Mouse (Mus musculus) layer of hippocampus, postnatal 25 days (tissue): ENCODE measurements at regions not wholly inside any gene's neighbourhood (a gene's known extent, or its start where the extent isn't known, plus 50 kb on each side); places are given as distances from the start of the nearest gene placed in this dataset.
A peak's percentile ranks its signal among the peaks of the same experiment; 100 is the strongest.

Experiments
- DNase-seq, 2 experiments: peaks; one replicate each; pipeline ENCODE4 v3.0.0; 2022; ENCODE audit warnings: mixed read lengths in 2 of 2, low spot score in 1 of 2; ENCODE audit errors: extremely low spot score in 1 of 2

DNA sequence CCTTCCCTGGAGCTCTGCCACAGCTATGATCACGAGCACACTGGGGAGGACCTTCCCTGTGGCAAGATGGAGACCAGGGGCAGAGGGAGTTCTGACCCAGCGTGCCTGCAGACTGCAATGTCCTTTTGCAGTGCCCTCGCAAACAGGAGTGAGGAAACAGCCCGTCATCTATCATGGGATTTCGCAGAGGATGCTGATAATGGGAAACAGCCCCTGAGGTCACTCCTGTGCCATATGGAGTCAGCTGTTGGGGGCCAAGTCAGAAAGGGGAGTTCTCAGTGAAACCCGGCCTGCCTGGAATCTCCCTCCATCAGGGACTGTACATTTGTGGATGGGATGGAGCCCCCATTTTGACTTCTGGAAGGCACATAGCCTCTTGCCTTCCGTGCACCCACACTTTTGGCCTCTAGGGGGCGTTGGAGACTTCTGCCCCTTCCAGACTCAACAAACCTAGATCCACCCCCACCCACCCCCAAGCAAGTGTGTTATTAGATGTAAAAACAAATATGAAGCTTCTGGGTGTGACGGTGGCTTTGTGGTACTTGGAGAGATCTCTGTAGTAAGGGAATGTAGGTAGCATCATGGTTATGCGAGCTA is 98.1 kb downstream of the Kdr start:
- DNase-seq: no peak

DNA sequence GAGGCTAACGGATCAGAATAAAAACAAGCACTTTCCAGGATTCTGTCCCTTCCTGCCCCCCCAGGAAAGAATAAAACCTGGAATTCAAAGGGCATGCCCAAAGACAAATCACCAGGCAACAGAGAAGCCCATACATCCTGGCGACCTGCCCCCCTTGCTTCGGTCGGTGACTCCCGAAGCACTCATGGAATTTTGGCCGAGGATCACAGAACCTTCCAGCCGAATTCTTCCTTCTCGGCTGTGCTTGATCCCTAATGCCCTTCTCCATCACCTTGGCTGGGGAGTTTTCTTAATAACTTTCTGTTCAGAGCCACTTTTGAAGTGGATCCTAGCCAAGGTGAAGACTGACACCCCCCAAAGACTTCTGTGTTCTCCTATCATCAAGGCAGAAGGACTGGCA is 99.9 kb downstream of the Kdr start:
- DNase-seq: no peak

DNA sequence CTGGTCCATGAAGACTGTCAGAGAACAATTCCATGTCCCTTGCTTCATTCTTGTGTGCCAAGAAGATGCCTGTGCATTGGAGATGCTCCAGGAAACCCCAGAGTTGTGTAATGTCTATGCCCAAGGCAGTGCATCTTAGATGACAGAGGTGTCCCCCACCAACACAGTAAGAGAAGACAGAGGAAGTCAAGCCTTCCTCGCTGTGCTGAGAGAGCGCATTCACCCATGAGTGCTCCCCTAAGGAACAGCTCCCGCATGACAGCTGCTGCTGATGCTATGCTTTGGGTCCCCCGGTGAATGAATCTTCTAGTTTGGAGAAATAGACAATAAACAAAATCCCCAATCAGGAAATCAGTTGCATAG is 100.7 kb downstream of the Kdr start:
- no peak for DNase-seq

DNA sequence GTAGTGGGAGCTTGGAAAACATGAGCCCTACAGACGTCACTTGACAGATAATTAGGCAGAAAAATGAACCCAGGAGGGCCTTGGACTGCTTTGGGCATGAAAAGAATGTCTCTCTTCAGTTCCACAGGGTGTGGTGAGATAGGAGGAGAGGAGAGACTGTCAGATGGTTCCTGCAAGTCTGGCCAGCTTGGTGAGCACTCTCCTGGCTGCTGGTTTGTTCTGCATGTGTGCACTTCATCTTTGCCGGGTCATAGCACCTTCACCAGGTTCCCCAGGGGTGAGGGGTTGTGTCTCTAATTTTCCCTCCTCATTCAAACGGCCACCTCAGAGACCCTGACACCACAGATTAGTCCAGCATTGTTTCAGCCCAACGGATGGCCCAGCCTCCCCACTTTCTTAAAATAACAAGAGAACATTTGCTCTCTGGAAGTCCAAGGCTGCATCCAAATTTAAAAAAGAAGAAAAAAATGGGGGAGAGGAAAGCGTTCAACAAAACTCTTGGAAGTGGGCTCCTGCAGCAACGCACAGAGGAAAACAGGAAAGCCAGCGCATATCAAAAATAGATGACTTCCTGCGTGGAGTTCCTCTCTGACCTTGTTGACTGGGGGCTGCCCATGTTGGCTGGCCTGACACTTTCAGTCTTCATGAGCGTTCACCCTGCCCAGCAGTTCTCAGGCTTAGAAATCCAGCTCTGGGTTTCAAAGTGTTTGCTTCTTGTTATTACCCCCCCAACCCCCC is 101.2 kb downstream of the Kdr start:
- DNase-seq: no peak

DNA sequence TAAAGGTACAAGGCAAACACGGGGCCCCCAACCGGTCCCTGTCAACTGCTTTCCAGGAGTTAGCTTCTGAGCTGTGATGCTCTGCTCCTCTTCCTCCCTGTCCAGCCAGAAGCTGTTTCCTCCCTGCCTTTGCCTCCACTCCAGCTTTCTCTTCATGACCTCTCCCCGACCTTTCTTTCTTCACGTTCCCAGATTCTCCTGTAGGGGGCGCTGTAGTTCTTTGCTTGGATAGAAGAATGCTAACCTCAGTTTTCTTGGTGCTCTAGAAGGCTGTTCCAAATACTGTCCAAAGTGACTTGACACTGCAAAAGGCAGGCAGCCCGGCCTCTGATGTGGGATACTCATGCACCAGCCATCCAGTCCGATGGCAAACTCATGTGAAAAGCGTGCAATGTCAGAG is 107.1 kb downstream of the Kdr start:
- DNase-seq: peak; percentile 62 to 75

DNA sequence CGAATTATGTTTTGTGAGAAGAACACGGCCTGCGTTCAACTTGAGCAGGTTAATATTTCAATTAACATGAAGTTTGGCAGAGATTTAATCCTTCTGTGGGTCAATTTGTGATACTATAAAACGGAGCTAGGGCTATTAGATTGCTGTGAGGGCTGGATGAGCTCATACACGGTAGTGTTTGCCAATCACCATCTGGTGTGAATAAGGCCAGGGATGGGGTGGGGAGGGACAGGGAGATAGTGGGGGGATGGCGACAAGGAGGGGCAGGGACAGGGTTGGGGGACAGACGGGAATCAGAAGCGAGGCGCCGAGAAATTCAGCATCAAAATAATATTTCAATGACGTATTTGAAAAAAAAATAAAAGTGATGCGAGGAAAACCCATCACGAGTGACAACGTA is 107.6 kb downstream of the Kdr start:
- DNase-seq: no peak

DNA sequence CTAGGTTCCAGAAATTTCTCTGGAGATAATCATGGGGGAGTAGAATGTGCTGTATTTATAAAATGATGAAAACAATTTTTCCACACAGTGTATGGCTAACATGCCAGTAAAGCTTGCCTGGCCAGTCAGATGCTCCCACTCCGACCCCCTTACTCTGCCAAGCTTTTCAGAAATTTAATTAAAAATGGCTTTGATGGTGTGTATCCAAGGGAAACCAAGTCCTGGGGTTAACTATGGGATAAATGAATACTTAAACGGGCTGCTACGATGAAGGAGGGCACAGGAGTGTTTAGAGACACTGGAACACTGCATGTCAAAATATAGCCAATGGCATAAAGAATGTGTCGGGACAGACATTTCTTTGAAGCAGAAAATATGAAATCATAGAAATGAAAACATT is 108.7 kb downstream of the Kdr start:
- no peak for DNase-seq

DNA sequence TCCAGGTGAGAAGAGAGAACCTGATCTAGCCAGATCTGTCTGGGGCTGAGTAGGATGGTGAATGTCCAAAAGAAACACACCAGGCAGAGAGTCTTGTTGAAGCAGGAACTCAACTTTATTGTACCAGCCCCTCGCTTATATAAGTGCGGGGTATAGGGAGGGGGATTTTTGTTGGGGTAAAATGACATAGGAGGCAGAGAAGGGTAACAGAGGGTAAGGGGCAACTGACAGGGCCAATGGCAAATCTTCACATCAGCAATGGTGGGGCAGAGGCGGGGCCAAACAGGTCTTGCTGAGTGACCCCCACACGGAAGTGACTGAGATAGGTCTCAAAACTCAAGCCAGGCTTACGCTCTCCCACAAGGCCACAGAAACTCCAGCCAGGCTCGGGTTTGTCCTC is 113.2 kb downstream of the Kdr start:
- peak in 1 of 2 experiments; percentile 3 for DNase-seq

DNA sequence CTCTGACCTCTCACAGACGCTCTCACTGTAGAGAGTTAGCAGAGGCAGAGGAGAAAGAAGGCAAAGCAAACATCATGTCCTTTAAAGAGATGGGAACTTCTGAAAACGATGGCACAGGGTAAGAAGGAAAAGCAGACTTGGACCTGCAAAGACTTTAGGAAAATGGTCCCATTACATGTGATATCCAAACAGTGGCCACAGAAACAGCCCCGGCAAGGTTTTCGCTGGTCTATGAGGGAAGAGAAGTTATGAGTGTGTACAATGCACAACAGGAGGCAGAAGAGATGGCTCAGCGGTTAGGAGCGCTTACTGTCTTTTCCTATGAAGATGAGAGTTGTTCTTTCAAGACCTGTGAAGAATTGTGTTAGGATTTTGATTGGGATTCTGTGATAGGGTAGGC is 114.9 kb downstream of the Kdr start:
- DNase-seq: no peak

DNA sequence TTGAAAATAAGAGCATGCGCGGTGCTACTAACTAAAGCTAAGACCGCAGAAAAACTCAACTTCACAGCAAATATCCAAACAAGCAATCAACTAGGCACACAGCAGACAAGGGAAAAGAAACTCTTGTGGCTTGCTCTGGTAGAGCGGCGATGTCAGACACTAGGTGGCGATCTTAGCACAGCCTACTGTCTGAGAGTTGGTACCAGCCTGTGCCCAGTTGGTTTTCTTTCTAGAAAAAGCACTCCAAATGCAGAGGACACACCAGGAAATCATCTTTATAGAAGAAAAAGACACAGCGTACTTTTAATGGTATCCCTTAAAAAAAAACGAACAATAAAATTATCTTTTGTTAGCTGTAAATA is 115.6 kb downstream of the Kdr start:
- peak; percentile 35 to 68 for DNase-seq

DNA sequence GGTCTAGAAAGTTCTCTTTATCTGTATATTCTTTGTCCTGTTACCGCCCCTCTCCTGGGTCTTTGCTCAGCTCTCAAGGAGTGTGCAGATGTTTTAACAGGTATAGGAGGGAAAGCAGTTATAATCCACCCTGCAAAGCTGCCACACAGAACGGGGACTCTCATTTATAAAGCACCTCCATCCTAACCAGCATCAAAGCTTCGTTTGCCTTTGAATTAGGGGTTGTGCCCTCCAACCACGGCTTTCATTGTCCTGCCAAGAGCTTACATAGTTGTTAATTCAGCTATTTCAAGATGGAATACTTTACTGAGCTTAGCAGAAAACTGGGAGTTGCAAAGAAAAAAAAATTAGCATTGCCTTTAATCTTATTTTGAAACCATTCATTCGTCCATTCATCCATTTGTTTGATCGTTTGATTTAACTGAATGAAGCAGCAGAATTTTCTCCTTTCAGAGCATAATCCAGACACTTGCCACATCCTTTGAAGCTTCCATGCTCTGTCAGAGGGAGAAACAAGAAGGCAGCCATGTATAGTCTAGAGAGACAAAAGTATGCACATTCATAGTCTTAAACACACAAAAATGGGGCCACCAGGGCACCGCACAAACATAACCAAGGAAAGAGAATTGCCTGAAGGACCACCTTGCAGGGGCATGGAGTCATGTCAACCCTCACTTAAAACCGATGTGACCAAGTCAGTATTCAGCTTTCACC is 116.2 kb downstream of the Kdr start:
- DNase-seq: no peak

DNA sequence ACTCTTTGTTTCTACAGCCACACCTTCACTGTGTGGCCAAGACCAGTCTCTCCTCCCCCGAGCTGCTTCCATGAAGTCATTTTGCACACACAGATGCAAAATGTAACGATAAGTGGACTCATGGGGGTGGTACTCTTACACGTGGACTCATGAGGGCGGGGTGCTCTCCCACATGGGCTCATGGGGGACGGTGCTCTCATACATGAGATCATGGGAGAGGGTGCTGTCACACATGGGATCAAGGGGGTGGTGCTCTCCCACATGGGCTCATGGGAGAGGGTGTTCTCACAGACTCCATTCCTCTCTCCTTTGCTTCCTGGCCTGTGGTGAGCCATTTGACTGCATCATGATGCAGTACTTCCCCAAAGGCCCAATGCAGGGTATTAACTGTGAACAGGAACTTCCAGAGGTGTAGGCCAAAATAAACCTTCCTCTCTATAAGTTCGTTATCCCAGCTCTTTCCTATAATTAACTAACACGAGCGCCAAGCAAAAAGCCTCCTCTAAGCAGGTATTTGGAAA is 118.9 kb downstream of the Kdr start:
- no peak for DNase-seq

DNA sequence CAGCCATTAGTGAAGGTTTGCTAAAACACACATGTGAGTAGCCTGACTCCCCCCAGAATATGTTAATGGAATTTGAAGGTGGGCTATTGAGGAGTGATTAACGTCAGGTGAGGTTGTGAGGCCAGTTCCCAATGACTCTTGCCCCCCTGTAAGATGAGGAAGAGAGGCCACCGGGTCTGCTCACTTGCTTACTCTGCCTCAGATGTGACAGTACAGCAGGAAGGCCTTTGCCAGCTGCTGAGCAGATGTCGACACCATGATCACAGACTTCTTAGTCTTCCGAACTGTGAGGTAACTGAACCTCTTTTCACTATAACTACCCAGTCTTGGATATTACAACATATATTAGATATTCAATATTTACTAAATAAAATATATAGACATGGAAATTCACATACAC is 127.4 kb downstream of the Kdr start:
- no peak for DNase-seq

DNA sequence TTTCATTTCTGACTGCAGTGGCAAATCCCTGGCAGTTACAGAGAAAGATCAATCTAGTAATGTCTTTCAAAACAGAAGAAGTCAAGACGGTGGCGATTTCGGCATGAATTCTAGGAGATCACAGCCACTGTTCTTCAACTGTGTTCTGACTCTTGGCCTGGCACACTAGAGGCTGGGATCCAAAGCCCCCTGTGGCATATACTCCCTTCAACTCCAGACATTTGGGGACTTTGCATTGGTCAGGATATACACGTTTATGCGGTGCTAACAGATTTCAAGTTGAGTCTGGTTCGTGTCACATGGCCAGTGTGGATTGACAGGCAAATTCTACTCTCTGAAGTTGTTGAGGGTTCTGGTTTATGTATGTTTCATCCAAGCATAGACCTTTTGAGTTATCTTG is 130.3 kb downstream of the Kdr start:
- DNase-seq: no peak

DNA sequence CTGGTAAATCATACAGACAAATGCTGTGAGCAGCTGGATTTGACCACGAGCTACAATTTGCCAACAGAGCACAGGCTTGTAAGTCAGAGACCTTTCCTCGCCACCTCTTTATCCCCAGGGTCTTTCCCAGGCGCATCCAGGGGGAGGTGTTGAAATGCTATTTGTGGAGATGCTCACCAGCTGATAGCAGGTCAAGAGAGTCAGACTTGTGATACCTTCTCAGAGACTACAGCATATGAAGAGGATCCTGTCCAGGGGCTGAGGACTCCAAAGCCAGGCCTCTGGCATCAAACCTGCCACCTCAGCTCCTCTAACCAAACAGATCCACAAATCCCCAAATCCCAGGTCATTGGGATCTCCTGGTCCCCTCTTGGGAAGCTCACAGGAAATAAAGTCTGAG is 130.9 kb downstream of the Kdr start:
- no peak for DNase-seq

DNA sequence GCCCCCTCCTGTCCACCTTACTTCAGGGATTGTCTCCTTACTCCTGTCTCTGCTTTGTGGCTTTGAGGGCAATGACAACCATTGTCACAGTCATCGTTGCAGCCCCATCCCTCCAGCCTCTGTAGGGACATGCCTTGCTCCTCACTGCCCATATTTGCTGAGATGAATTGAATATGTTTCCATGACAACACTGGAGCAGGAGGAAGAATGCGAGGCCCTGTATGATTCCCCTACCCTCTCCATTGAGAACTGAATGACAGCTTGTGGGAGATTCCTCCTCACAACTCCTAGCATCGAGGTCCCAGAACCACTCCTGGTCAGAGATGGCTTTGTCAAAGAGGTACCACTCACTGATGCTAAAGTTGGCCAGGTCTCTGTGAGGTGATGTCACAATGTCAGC is 132.2 kb downstream of the Kdr start:
- no peak for DNase-seq

DNA sequence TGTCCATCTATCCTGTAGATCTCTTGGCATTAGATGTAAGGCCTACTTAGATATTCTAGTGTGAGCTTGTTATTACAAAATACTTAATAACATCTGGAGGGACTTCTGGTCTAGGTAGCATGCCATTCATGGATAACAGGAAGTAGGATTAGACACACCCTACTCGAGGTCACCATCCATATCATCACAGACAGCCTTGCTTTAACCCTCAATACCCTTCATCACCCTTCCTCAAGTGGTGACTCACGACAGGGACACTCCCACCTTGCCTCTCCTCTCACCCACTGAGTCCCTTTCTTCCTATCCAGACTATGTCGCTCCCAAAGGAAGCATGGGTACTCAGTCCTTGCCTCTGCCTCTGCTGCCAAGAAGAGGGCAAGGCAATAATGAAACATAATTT is 134.5 kb downstream of the Kdr start:
- no peak for DNase-seq

DNA sequence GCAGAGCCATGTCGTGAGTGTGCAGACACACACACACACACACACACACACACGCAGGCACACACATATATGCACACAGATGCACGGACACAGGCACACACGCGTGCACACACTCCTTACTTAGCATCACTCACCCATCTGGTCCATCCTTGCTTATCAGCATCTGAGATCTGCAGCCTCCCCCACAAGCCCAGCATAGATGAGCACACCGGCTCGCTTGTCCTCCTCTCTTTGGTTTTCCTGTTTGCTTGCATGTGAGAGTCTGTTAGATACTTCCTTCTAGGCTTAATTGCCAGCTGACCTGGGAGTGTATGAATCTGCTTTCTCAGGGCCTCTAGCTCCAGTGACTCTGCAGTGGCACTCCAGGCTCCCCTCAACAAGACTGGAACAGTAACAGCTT is 137.8 kb downstream of the Kdr start:
- DNase-seq: no peak

DNA sequence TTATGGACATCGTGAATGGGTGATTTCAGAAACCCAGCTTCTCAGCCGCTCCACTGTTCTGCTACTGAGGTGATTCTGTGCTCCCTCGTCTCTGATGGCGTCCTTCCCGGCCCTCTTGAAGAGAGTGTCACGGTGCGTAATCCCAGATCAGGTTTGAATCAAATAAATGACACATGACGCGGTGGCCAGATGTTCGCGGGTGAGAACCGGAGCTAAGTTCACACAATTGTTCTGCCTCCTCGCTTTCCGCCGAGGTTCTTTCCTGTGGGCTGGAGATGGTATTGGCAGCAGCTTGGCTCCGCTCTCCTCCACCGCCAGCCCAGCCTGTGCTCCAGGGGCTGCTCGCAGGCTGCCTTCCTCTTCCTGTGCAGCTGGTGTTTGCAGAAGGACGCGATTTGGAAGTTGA is 142.7 kb downstream of the Kdr start:
- peak; percentile 18 to 23 for DNase-seq

DNA sequence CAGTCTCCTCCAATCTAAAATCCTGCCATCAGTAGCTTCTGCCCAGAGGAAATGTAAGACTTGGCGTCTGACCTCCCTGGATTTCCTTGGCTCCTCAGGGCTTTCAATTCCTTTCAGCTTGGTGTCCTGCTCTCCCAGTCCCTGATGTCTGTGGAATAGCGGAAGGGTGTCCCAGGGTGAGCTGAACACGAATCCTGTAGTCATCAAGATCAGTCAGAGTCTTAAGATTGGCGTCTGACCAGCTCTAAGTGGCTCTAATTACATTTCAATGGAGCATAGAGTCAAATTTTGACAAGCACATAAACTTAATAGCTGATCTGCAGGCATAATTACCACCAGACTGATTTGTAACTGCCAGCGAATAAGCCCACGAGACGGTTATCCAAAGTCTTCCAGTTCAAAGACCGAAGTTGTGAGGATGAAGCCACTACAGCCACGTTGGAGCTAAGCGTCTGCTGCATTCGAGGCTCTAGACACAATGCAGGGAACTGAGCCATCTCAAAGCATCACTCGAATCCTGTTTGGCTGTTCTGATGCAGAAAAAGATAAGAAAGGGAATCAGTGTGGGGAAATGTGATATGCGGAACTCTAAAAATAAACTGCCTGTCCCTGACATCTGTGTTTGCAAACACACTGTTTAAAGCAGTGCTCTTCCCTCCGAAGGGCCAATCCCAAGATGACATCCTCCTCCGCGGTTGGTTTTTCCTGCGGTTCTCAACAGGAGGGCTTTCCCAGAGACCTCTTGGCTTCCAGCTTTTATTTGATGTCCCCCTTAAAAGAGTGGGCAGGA is 143.3 kb downstream of the Kdr start:
- DNase-seq: no peak

DNA sequence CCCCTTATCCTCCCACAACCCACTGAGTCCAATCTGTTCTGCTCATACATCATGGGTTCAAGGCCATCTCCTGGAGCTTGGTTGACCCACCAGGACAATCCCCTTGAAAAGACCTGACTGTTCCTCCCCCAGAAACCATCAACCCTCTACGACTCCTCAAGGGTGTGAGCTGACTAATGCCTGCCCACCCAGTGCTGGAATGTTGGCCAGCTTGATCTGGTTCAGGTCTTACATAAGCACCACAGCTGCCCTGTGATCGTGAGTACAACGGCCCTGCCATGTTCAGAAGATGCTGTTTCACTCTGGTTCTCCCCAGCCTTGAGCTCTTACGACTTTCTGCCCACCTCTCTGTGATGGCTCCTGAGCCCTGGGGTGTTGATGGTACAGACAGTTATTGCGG is 145.9 kb downstream of the Kdr start:
- no peak for DNase-seq
